In the genomic region with DNA sequence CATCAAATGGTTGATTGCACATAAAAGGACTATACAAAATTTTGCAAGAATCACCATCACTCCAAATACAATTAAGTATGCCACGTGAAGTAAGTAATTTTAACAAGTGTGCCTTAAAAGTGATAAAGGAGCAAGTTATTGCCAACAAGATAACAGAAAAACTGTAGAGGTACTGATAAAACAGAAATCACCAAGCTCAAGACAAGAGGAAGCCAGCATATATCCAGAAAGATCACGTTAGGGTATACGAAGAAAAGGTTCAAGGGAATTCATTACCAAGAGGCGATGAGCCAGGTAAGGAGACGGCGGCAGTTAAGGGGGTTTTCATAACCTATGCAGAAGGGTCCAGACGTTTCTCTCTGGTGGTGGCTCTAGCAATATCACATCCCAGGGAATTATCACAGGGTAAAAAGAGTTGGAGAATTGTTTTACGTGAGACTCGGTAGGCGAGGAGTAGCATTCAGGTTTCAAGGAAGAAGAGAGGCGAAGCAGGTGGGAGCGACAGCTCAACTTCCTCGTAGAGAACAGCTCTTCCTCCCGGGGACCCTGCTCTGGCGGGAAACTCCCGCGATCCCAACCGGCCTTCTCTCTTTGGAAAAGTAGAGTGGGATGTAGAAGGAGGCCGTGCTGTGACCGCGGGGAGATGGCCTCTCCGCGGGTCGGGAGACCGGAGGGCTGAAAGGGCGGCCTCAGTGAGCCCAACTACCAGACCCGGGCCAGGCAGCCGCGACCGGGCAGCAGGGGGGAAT, we compare ENCODE assay signal across 8 mouse cellular contexts. TPM values are rescaled to one million over a fixed set of nuclear protein-coding genes. Genes with fewer than 3 reads are reported as not detected.
A peak's percentile ranks its signal among the peaks of the same experiment; 100 is the strongest.
DNase-seq lines count a peak whose midpoint lies in the region; ATAC-seq and TF ChIP-seq lines count a peak whose summit lies in the region.

Pfkm (plus strand) TSS at position 218 of the 749 bp plus-strand sequence.

- H3K4me3 ChIP-seq in forebrain, embryonic 13.5 days: peak within 1 kb of the TSS; percentile 95
- H3K4me3 ChIP-seq in hindbrain, embryonic 10.5 days: peak within 1 kb of the TSS; percentile 97
- H3K4me3 ChIP-seq in liver, embryonic 14.5 days (ENCODE audit: insufficient read depth in 1 of 2, low read depth in 2 of 2, low read length in 2 of 2): peak within 1 kb of the TSS; percentile 82 to 87

- H3K4me1 ChIP-seq in forebrain, embryonic 13.5 days: peaks cover 21% of the 10 kb centered on the region
- H3K4me1 ChIP-seq in hindbrain, embryonic 10.5 days (replicated peaks): peaks cover 22% of the 10 kb centered on the region
- H3K4me1 ChIP-seq in liver, embryonic 14.5 days (replicated peaks; ENCODE audit: control insufficient read depth in 2 of 2, insufficient read depth in 2 of 2, low read length in 1 of 2): peaks cover 0 to 2% of the 10 kb centered on the region in 2 experiments; a peak in 2 of 4 replicates

- ATAC-seq in forebrain, embryonic 13.5 days: no peak
- peak; percentile 34 for ATAC-seq in liver, embryonic 14.5 days (ENCODE audit: insufficient read depth)

- DNase-seq in layer of hippocampus, adult 18-20 months (ENCODE audit: low spot score in 2 of 2): no peak
- DNase-seq in layer of hippocampus, adult 9-10 months (ENCODE audit: low spot score): no peak
- DNase-seq in adrenal gland, adult 8-10 months: no peak
- DNase-seq in hindbrain, embryonic 10.5 days (ENCODE audit: low spot score): no peak
- DNase-seq in liver, embryonic 14.5 days (ENCODE audit: low read depth in 3 of 3, low spot score in 3 of 3): no peak
- DNase-seq in thymus, postnatal 14 days: no peak
- DNase-seq in thymus, postnatal 10 days (ENCODE audit: low spot score in 2 of 2): no peak

- TF ChIP-seq EP300 in liver, embryonic 14.5 days (IDR thresholded peaks at IDR 0.05; ENCODE audit: low read depth): peak; percentile 65

- H3K9ac ChIP-seq in forebrain, embryonic 13.5 days: peak within 1 kb of the TSS; percentile 91
- peak within 1 kb of the TSS; percentile 98 for H3K9ac ChIP-seq in liver, embryonic 14.5 days (replicated peaks)

- H3K36me3 ChIP-seq in forebrain, embryonic 13.5 days (ENCODE audit: poor library complexity, severe bottlenecking): peaks cover 17% of the 10 kb centered on the region
- H3K36me3 ChIP-seq in hindbrain, embryonic 10.5 days: peaks cover 15% of the 10 kb centered on the region
- peaks cover 10% of the 10 kb centered on the region for H3K36me3 ChIP-seq in liver, embryonic 14.5 days (replicated peaks; ENCODE audit: control insufficient read depth, insufficient read depth, low read depth)

- no peak for TF ChIP-seq CTCF in liver, embryonic 14.5 days (IDR thresholded peaks at IDR 0.05; ENCODE audit: low read depth)

- H3K9me3 ChIP-seq in forebrain, embryonic 13.5 days (replicated peaks): no peaks in the 10 kb centered on the region
- H3K9me3 ChIP-seq in hindbrain, embryonic 10.5 days: no peaks in the 10 kb centered on the region
- H3K9me3 ChIP-seq in liver, embryonic 14.5 days (ENCODE audit: control insufficient read depth, low read length): no peaks in the 10 kb centered on the region

- H3K27me3 ChIP-seq in forebrain, embryonic 13.5 days: no peaks in the 10 kb centered on the region
- no peaks in the 10 kb centered on the region for H3K27me3 ChIP-seq in hindbrain, embryonic 10.5 days (ENCODE audit: insufficient read depth, poor library complexity, severe bottlenecking)
- no peaks in the 10 kb centered on the region for H3K27me3 ChIP-seq in liver, embryonic 14.5 days (ENCODE audit: control insufficient read depth, insufficient read depth, low read length)

- peak within 1 kb of the TSS; percentile 77 for H3K4me2 ChIP-seq in forebrain, embryonic 13.5 days
- peak within 1 kb of the TSS; percentile 81 for H3K4me2 ChIP-seq in liver, embryonic 14.5 days (ENCODE audit: low read depth)

- 2% methylated on average over 30 of the region's 30 CpGs for WGBS in forebrain, embryonic 13.5 days
- WGBS in hindbrain, embryonic 10.5 days: 1% methylated on average over 30 of the region's 30 CpGs
- under 1% methylated on average over 30 of the region's 30 CpGs for WGBS in liver, embryonic 14.5 days (ENCODE audit: insufficient replicate concordance)

- peak within 1 kb of the TSS; percentile 94 for H3K27ac ChIP-seq in forebrain, embryonic 13.5 days
- peak within 1 kb of the TSS; percentile 98 for H3K27ac ChIP-seq in hindbrain, embryonic 10.5 days
- peak within 1 kb of the TSS; percentile 87 for H3K27ac ChIP-seq in liver, embryonic 14.5 days

RNA-seq across cellular contexts. Expression of gene Pfkm, which starts in this region (rescaled TPM):
- 100 to 1,000 TPM; 370 to 384 TPM for total RNA-seq in layer of hippocampus, adult 18-20 months (2021)
- total RNA-seq in adrenal gland, adult 8-10 months (2022): 100 to 1,000 TPM in 2 of 4 experiments, 10 to 100 TPM in 2; 73.8 to 119 (median 95.8) TPM
- 57.7 and 67.5 TPM in 2 replicates for polyA plus RNA-seq in forebrain, embryonic 13.5 days (2015; fragmentation: Nextera tagmentation; extraction: Ambion mirVana)
- 33.0 and 37.9 TPM in 2 replicates for polyA plus RNA-seq in hindbrain, embryonic 10.5 days (2016; fragmentation: Nextera tagmentation; extraction: Ambion mirVana)
- 18.2 and 22.4 TPM in 2 replicates for polyA plus RNA-seq in liver, embryonic 14.5 days (2012; rRNA removed)
- polyA plus RNA-seq in liver, embryonic 14.5 days (2014; fragmentation: Nextera tagmentation; extraction: Ambion mirVana): 19.6 and 20.6 TPM in 2 replicates
